Mouse (Mus musculus) MEL (cell line): ENCODE measurements around the gene Rpn1. TPM values are rescaled to one million over a fixed set of nuclear protein-coding genes. Genes with fewer than 3 reads are reported as not detected.
A peak's percentile ranks its signal among the peaks of the same experiment; 100 is the strongest.

Experiments used
- DNase-seq: peaks from one replicate; pipeline ENCODE4 v3.0.0; 2011; ENCODE audit warnings: low read depth, low spot score
- H3K27ac ChIP-seq: 2 replicates; pipeline ENCODE4 v1.5.1; 2012; ENCODE audit warnings: low read depth, mild to moderate bottlenecking, control low read depth, low read length, moderate library complexity; ENCODE audit not compliant: control insufficient read depth
- H3K27me3 ChIP-seq, 2 experiments: fragments of 150-350 bp in 1 of 2; sonication (generic) in 1 of 2; 2 replicates each; pipeline ENCODE4 v1.6.1; 2012; ENCODE audit warnings: low read length in 2 of 2, mild to moderate bottlenecking in 2 of 2, improper control_type of control experiment in 1 of 2, moderate library complexity in 1 of 2; ENCODE audit not compliant: insufficient read depth in 2 of 2, control insufficient read depth in 1 of 2
- H3K36me3 ChIP-seq, 2 experiments: 2 replicates each; pipeline ENCODE4 v1.6.1; 2012 to 2014; ENCODE audit warnings: low read length in 2 of 2, improper control_type of control experiment in 1 of 2, inconsistent platforms in 1 of 2, mild to moderate bottlenecking in 1 of 2; ENCODE audit not compliant: insufficient read depth in 2 of 2, control insufficient read depth in 1 of 2
- H3K4me1 ChIP-seq, 2 experiments: fragments of 150-350 bp in 1 of 2; sonication (generic) in 1 of 2; 2 replicates each; pipeline ENCODE4 v1.6.1; 2012; ENCODE audit warnings: low read length in 2 of 2, improper control_type of control experiment in 1 of 2, mild to moderate bottlenecking in 1 of 2; ENCODE audit not compliant: insufficient read depth in 2 of 2, control insufficient read depth in 1 of 2
- H3K4me3 ChIP-seq, 2 experiments: fragments of 150-350 bp in 1 of 2; sonication (generic) in 1 of 2; 2 replicates each; pipeline ENCODE4 v1.5.1; 2012; ENCODE audit warnings: low read depth in 2 of 2, low read length in 2 of 2, mild to moderate bottlenecking in 2 of 2, moderate library complexity in 2 of 2, control low read depth in 1 of 2, improper control_type of control experiment in 1 of 2; ENCODE audit not compliant: control insufficient read depth in 1 of 2, insufficient read depth in 1 of 2
- H3K79me2 ChIP-seq: 2 replicates; pipeline ENCODE4 v1.6.1; 2012; ENCODE audit warnings: mild to moderate bottlenecking, low read length, moderate library complexity; ENCODE audit not compliant: control insufficient read depth, poor library complexity, insufficient read depth
- H3K9ac ChIP-seq: 2 replicates; pipeline ENCODE4 v1.6.1; 2012; ENCODE audit warnings: low read depth, mild to moderate bottlenecking, control low read depth, low read length, moderate library complexity; ENCODE audit not compliant: control insufficient read depth, poor library complexity, severe bottlenecking
- H3K9me3 ChIP-seq: fragments of 150-350 bp; sonication (generic); replicated peaks from 2 replicates; pipeline ENCODE4 v1.6.1; 2012; ENCODE audit warnings: mild to moderate bottlenecking, low read length, improper control_type of control experiment, moderate library complexity; ENCODE audit not compliant: insufficient read depth
- CTCF ChIP-seq, 3 experiments: IDR thresholded peaks in 2 of 3; conservative IDR thresholded peaks in 1 of 3; 2 replicates each; pipeline ENCODE4 v1.5.1; 2011 to 2012; ENCODE audit warnings: low read length in 3 of 3, low read depth in 2 of 3, mild to moderate bottlenecking in 2 of 3, improper control_type of control experiment in 1 of 3, inconsistent platforms in 1 of 3, mixed read lengths in 1 of 3, moderate library complexity in 1 of 3; ENCODE audit not compliant: control insufficient read depth in 1 of 3, insufficient read depth in 1 of 3, poor library complexity in 1 of 3, severe bottlenecking in 1 of 3
- ELF1 ChIP-seq: IDR thresholded peaks from 2 replicates; pipeline ENCODE4 v1.6.1; 2014; ENCODE audit warnings: low read depth, mild to moderate bottlenecking, inconsistent platforms, low read length, improper control_type of control experiment, moderate library complexity
- JUND ChIP-seq: IDR thresholded peaks from 2 replicates; pipeline ENCODE4 v1.6.1; 2011; ENCODE audit warnings: low read depth, mild to moderate bottlenecking, improper control_type of control experiment, low read length
- KAT2A ChIP-seq: conservative IDR thresholded peaks from 2 replicates; pipeline ENCODE4 v1.6.1; 2012; ENCODE audit warnings: low read depth, low read length, improper control_type of control experiment, inconsistent platforms
- MAFK ChIP-seq: IDR thresholded peaks from 2 replicates; pipeline ENCODE4 v1.6.1; 2011; ENCODE audit warnings: low read depth, mild to moderate bottlenecking, low read length, improper control_type of control experiment, borderline replicate concordance
- MAX ChIP-seq: IDR thresholded peaks from 2 replicates; pipeline ENCODE4 v1.6.1; 2011; ENCODE audit warnings: low read length, improper control_type of control experiment
- MYC ChIP-seq: IDR thresholded peaks from 2 replicates; pipeline ENCODE4 v1.6.1; 2011; ENCODE audit warnings: low read depth, mild to moderate bottlenecking, low read length, improper control_type of control experiment, moderate library complexity
- NRF1 ChIP-seq: IDR thresholded peaks from 2 replicates; pipeline ENCODE4 v1.6.1; 2014; ENCODE audit warnings: low read depth, mild to moderate bottlenecking, inconsistent platforms, low read length, improper control_type of control experiment, moderate library complexity; ENCODE audit not compliant: poor library complexity, insufficient read depth, severe bottlenecking
- POLR2A ChIP-seq, 2 experiments: IDR thresholded peaks; 2 replicates each; pipeline ENCODE4 v1.6.1; 2011 to 2012; ENCODE audit warnings: low read length in 2 of 2, mild to moderate bottlenecking in 2 of 2, control low read depth in 1 of 2, improper control_type of control experiment in 1 of 2, low read depth in 1 of 2, moderate library complexity in 1 of 2; ENCODE audit not compliant: control insufficient read depth in 1 of 2, insufficient read depth in 1 of 2, poor library complexity in 1 of 2
- SIN3A ChIP-seq: IDR thresholded peaks from 2 replicates; pipeline ENCODE4 v1.6.1; 2012; ENCODE audit warnings: low read length, improper control_type of control experiment, inconsistent platforms
- SMC3 ChIP-seq: IDR thresholded peaks from 2 replicates; pipeline ENCODE4 v1.6.1; 2011; ENCODE audit warnings: low read depth, low read length, improper control_type of control experiment
- USF2 ChIP-seq, 2 experiments: IDR thresholded peaks; 2 replicates each; pipeline ENCODE4 v1.6.1; 2011 to 2012; ENCODE audit warnings: improper control_type of control experiment in 2 of 2, low read length in 2 of 2, borderline replicate concordance in 1 of 2, inconsistent platforms in 1 of 2, low read depth in 1 of 2, mild to moderate bottlenecking in 1 of 2; ENCODE audit not compliant: insufficient read depth in 1 of 2
- ZC3H11A ChIP-seq: IDR thresholded peaks from 2 replicates; pipeline ENCODE4 v1.6.1; 2012; ENCODE audit warnings: low read depth, mild to moderate bottlenecking, inconsistent platforms, low read length, improper control_type of control experiment
- ZMIZ1 ChIP-seq: IDR thresholded peaks from 2 replicates; pipeline ENCODE4 v1.6.1; 2012; ENCODE audit warnings: low read depth, mild to moderate bottlenecking, inconsistent platforms, low read length, improper control_type of control experiment, moderate library complexity
- ZNF384 ChIP-seq: IDR thresholded peaks from 2 replicates; pipeline ENCODE4 v1.6.1; 2012; ENCODE audit warnings: low read depth, mild to moderate bottlenecking, inconsistent platforms, low read length, improper control_type of control experiment
- polyA plus RNA-seq, 2 experiments: library from polyadenylated mRNA; stranded (reverse) in 1 of 2; unstranded in 1 of 2; fragments of >175 nt in 1 of 2; fragments of >200 nt in 1 of 2; gene quantifications; 2 replicates each; pipeline versions ENCODE4 v1.2.1 to v1.2.4; 2012; ENCODE audit warnings: low replicate concordance in 2 of 2, low read depth in 1 of 2; ENCODE audit not compliant: insufficient read length in 2 of 2, insufficient read depth in 1 of 2, missing spikeins in 1 of 2
- total RNA-seq: library from RNA; depleted of rRNA; stranded (reverse); fragments of 300-350 nt; gene quantifications from 2 replicates; pipeline ENCODE4 v1.2.3, GENCODE M21; 2012

The Rpn1 gene
- total and polyA plus RNA-seq, 3 experiments = 289 to 412 (median 361) TPM

DNA sequence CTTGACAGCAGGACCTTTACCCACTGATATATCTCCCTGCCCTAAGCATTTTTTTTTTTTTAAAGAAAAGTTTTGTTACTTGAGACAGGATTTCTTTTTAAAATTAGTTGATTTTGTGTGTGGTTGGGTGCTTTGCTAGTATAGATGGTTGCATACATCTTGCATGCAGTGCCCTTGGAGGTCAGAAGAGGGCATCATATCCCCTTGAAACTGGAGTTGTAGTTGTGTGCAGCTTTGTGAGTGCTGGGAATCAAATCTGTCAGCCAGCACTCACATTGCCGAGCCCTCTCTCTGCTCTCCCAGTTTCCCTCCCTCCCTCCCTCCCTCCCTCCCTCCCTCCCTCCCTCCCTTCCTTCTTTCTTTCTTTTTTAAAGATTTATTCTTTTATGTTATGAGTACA, 4.7 kb downstream of the Rpn1 start:
- H3K36me3 ChIP-seq = peaks cover 18 to 43% of the 10 kb centered on the region in 2 experiments
- no peaks in the 10 kb centered on the region for H3K9me3 ChIP-seq
- H3K4me3 ChIP-seq = no peak overlapping the region
- DNase-seq = peak; percentile 51
- H3K9ac ChIP-seq = no peak overlapping the region
- TF ChIP-seq SIN3A = no peak
- TF ChIP-seq SMC3 = peak; percentile 20; the same call in 1 of the 2 replicates
- no peak for TF ChIP-seq MAFK
- peak; percentile 25 to 31 (median 26); a peak in 3 of 6 replicates for TF ChIP-seq CTCF (IDR thresholded peaks at IDR 0.05 in 2 of 3, conservative IDR thresholded peaks at IDR 0.05 in 1 of 3; ENCODE audit: control insufficient read depth in 1 of 3, insufficient read depth in 1 of 3, low read depth in 2 of 3, low read length in 3 of 3, poor library complexity in 1 of 3, severe bottlenecking in 1 of 3)
- no peak overlapping the region for H3K27ac ChIP-seq
- H3K4me1 ChIP-seq = peaks cover 9% of the 10 kb centered on the region in 2 experiments
- H3K79me2 ChIP-seq = peaks cover 36% of the 10 kb centered on the region
- H3K27me3 ChIP-seq = no peaks in the 10 kb centered on the region

DNA sequence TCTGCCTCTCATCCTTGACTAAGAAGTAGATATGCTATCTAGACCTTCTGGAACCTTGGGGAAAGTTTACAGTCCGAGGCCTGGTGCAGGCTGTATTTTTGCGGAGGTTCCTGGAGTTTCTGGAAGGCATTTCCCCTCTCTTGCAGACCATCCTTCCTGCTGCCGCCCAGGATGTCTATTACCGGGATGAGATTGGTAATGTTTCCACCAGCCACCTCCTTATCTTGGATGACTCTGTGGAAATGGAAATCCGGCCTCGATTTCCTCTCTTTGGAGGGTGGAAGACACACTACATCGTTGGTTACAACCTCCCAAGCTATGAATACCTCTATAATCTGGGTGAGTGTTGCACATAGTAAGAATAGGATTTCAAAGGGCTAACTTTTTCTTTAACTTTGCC, 11.1 kb downstream of the Rpn1 start:
- Histone ChIP-seq H3K79me2 (peaks cover 3% of the 10 kb centered on the region; the same call in 1 of the 2 replicates), H3K4me1 (no peaks in the 10 kb centered on the region), H3K9ac (no peak overlapping the region), H3K27me3 (no peaks in the 10 kb centered on the region), H3K36me3 (peaks cover 0 to 54% of the 10 kb centered on the region in 2 experiments; a peak in 3 of 4 replicates), H3K9me3 (no peaks in the 10 kb centered on the region), H3K27ac (no peak overlapping the region), H3K4me3 (no peak overlapping the region)
- DNase-seq = no peak
- no peak for TF ChIP-seq USF2 (IDR thresholded peaks at IDR 0.05; ENCODE audit: borderline replicate concordance in 1 of 2, insufficient read depth in 1 of 2, low read depth in 1 of 2, low read length in 2 of 2)
- no peak for TF ChIP-seq MYC
- TF ChIP-seq NRF1 = no peak
- TF ChIP-seq ZMIZ1 = no peak
- TF ChIP-seq MAX = no peak
- TF ChIP-seq CTCF (IDR thresholded peaks at IDR 0.05 in 2 of 3, conservative IDR thresholded peaks at IDR 0.05 in 1 of 3; ENCODE audit: control insufficient read depth in 1 of 3, insufficient read depth in 1 of 3, low read depth in 2 of 3, low read length in 3 of 3, poor library complexity in 1 of 3, severe bottlenecking in 1 of 3) = no peak
- no peak for TF ChIP-seq SIN3A
- TF ChIP-seq ELF1 = no peak
- no peak for TF ChIP-seq ZC3H11A
- TF ChIP-seq SMC3 = no peak
- no peak for TF ChIP-seq KAT2A
- TF ChIP-seq, all 39 proteins: peak for 0

DNA sequence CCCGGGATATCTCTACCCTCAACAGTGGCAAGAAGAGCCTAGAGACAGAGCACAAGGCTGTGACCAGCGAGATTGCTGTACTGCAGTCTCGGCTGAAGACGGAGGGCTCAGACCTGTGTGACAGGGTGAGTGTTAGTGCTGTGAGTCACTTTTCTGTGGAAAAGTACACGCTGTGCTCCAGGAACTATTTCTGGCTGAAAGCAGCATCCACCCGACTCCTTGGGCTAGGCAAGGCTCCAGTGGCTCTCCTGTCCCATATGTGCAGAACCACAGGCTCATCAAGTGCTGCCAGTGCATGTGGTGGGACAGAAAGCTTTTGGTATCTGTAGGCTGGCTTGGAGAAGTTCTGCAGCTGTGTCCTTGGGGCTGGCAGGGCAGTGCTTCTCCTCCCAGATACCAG, 17.8 kb downstream of the Rpn1 start:
- no peak overlapping the region for H3K9ac ChIP-seq
- H3K9me3 ChIP-seq = no peaks in the 10 kb centered on the region
- no peak for TF ChIP-seq ZNF384
- TF ChIP-seq POLR2A (IDR thresholded peaks at IDR 0.05; ENCODE audit: control insufficient read depth in 1 of 2, insufficient read depth in 1 of 2, low read depth in 1 of 2, low read length in 2 of 2, poor library complexity in 1 of 2) = no peak
- TF ChIP-seq JUND = no peak
- H3K4me3 ChIP-seq = no peak overlapping the region
- no peak for DNase-seq
- H3K79me2 ChIP-seq = no peaks in the 10 kb centered on the region; the same call in 1 of the 2 replicates
- no peaks in the 10 kb centered on the region for H3K27me3 ChIP-seq
- H3K4me1 ChIP-seq = peaks cover under 1 to 13% of the 10 kb centered on the region in 2 experiments
- H3K36me3 ChIP-seq = peaks cover 10 to 21% of the 10 kb centered on the region in 2 experiments
- H3K27ac ChIP-seq = no peak overlapping the region
